Mouse (Mus musculus) urinary bladder, postnatal 36 days (tissue): ENCODE measurements at regions not wholly inside any gene's neighbourhood (a gene's known extent, or its start where the extent isn't known, plus 50 kb on each side); places are given as distances from the start of the nearest gene placed in this dataset.

Experiments used
- DNase-seq, 2 experiments: peaks; one replicate each; pipeline ENCODE4 v3.0.0; 2022; ENCODE audit warnings: low spot score in 2 of 2, mixed read lengths in 1 of 2

GRCm38 (mm10) chr6:51094304-51094703 is 338.2 kb upstream of the Nfe2l3 start:
- no peak for DNase-seq

GRCm38 (mm10) chr6:51097488-51097887 is 335.0 kb upstream of the Nfe2l3 start:
- DNase-seq = no peak

DNA sequence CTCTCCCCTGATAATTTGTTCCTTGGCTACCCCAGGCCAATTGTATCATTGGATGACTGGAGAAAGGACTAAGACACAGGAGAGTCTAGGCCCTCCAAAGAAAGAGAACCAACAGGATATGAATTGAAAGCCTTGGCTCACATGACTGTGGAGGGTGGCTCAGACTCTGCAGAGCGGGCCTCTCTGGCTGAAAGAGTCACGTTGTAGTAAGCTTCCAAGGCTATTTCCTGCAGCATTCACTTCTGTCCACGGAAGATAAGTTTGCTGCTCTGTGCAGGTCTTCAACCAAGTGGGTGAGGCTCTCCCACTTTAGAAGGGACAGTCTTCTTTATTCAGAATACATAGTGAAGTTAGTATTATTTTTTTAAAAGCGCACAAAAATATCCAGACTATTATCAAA is 332.1 kb upstream of the Nfe2l3 start:
- no peak for DNase-seq

- no peak for DNase-seq
Measured at GRCm38 (mm10) chr6:51103236-51103635, 329.2 kb upstream of the Nfe2l3 start.

DNA sequence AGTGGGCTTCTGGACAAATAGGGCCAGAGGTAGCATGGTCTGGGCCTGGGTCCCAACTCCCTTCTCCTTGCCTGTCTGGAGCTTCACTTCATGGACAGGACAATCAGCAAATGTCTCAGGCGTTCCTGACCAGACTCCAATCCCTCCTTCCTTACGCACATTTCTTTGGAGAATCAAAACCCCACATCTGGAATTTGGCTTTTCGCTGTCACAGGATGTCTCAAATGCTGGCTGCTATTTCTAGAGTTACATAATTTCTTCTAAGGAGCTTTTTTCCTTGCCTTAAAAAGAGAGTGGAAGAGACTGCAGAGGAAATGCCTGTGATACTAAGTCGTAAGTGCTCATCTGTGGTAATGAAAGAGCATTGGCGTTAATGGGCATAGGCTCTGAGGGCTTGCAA is 328.1 kb upstream of the Nfe2l3 start:
- DNase-seq = no peak

DNA sequence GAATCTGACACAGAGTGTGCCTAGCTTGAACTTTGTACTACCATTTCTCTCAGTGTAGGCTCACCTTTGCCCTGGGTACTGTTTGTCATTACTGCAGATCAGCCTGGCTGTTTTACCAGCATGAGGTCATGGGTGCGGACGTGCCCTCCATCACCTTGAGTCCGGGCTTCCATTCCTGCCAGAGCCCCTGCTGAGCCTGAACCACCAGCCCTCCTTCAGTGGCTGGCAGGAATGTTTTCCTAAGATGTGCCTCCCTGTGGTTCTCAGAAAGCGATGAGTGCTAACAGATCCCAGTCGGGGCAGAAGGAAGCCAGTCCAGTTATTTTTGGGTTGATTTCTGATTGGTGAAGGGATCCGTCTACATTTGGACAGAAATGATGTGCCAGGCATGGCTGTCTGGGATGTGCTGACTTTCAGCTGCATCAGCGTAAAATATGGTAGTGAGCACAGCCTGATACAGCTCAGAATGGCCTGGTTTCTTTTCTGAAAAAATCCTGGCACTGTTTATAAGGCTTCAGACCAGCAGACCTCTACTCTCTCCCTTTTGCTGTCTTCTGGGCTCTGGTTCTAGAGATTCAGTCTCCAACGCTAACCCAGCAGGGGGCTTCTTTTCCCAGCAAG is 324.0 kb upstream of the Nfe2l3 start:
- no peak for DNase-seq

DNA sequence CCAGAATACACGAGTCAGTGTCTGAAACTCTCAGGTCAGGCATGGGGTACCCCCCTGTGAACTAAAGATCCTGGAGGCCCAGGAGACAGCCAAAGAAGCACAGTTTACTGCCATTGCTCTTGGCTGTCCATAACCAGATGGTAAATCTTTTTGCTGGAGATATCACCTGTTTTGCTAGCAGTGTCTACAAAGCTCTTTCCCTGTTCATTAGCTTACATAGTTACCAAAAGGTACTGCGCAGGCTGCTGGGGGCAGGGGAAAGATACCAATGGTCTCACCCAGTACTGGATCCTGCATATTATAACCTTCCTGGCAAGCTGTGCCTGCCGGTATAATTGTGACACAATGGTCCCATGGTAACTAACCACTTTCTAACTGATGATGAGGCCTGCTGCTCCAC is 321.9 kb upstream of the Nfe2l3 start:
- no peak for DNase-seq

DNA sequence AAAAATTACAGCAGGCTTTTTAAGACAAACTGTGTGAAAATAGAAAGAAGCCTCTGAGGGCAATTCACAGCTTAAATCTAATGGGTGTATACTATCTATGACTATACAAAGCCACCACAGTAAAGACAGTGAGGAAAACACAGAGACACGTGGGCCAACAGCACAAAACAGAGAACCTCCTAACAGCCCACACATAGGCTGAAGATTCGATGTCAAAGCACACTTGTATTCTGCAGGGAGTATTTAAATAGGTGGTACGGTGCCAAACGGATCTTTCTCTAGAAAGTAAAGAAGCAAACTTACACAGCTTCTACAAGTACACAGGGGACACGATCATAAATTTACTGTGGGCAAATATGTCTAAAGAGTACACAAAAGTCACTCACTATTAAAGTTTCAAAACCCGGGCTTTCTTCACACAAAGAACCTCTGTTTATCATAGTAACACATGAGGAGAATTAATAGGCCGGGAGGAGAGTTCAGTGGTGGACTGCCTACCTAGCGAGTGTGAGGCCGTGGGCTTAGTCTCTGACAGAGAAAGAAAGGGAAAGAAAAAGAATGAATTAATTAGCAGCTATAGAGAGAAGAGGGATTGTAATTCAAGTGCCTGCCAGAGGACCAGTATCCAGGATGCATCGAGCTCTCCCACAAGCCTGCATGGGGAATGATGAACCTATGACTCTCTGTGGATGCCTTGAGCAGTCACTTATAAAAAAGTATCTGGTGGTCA is 317.7 kb upstream of the Nfe2l3 start:
- DNase-seq = no peak

DNA sequence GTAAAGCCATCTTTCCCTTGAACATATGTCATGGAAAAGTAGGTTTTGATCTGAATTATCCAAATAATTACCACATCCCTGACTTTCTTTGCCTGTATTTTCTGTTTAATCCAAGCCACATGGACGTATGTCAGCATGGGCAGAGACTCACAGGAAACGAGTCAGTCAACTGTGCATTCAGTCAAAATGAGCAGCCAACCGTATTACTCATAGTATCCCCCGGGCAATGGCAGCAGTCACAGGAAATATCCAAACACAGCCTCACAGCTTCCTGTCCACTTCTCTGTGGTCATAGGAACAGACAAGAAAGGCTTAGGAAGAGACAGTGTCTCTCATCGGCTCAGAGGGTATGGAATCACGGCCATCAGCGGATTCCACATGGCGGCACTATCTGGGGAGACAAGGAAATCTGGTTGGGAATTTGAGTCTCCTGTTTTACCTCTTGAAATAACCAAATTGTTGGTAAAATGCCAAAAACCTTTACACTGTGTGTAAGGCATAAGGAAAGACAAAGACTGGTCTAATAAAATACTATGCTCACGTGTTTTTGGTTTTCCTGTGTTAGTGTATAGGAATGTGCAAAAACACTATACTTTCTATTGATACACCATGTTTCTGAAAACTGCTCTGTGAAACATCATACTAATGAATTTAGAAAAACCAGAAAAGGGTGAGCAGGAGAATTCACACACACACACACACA is 313.5 kb upstream of the Nfe2l3 start:
- DNase-seq = no peak

GRCm38 (mm10) chr6:51119691-51120302 is 312.7 kb upstream of the Nfe2l3 start:
- DNase-seq = peak; percentile 42 to 55

- DNase-seq = no peak
Measured at GRCm38 (mm10) chr6:51122941-51123340, 309.5 kb upstream of the Nfe2l3 start.

- no peak for DNase-seq
Measured at GRCm38 (mm10) chr6:51127851-51128250, 304.6 kb upstream of the Nfe2l3 start.

- no peak for DNase-seq
Measured at GRCm38 (mm10) chr6:51129096-51129495, 303.4 kb upstream of the Nfe2l3 start.

DNA sequence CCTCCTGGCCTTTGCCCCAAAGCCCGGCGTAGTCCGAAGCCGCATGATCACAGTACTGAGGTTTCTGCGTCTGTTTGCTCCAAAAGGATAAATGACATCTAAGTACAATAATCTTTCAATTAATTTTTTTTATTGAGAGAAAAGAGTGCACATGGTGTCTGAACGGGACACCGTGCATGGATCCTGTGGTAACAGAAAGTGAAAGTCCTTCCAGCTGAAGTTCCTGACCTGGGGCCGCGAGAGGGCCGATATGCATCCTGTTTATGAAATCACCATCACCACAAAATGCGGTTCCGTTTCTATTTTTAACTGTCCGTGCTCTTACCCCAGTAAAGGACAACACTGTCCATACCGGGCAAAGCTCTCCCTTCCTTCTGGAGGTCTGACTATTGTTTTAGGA is 302.9 kb upstream of the Nfe2l3 start:
- DNase-seq = peak in 1 of 2 experiments; percentile 15

DNA sequence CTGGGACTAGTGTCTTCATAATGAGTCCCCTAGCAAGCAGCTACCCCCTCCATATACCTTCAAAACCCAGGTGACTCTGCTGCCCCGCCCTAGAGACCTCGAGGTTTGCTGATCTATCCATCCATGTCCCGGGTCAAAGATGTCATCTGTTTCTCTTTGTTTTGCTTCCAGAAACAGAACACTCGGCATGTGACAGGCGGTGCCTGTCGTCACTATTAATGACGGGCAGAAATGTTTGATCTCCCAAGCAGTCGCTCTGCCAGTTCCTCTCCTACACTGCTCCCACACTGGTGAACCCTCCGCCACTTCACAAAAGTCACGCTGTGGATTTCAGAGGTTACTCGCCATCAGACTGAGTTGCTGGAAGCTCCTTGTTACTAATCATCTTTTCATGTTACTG is 287.7 kb upstream of the Nfe2l3 start:
- no peak for DNase-seq

- no peak for DNase-seq
Measured at GRCm38 (mm10) chr6:51145863-51146262, 286.6 kb upstream of the Nfe2l3 start.

DNA sequence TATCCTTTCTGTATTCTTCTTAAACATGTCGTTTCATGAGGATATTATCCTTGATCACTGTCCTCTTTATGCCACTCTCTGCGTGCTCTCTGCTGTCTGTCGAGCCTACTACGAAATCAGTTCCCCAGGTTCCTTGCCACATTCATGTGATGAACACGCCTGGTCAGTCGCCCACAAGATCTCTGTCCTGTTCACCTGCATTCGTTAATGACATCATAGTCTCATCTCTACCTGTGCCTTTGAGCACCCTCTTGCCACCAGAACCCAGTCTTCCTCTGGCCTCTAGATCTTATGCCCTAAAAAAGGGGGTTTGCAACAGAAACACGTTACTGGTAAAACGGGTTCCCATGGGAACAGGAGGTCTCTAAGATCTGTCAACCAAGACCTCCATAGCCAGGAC is 283.6 kb upstream of the Nfe2l3 start:
- DNase-seq = no peak

- DNase-seq = no peak
Measured at GRCm38 (mm10) chr6:51150066-51150465, 282.4 kb upstream of the Nfe2l3 start.

DNA sequence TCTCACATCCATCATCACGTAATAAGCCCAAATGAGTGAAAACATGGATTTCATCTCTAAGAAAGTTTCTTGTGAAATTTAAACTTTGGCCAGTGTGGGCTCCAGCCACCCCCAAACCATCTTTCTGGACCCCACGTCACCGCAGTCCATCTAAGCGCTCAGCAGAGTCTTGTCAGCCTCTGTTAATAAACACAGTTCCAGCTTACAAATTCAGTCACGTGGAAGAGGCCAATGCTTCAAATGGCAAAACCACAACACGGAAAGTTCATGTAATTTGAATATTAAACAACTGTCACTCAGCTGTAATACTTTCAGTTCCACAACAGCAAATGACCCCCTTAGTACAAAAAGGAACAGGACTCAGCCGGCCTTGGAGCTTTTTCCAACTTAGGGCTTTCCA is 282.0 kb upstream of the Nfe2l3 start:
- DNase-seq = no peak

- DNase-seq = no peak
Measured at GRCm38 (mm10) chr6:51150916-51151315, 281.6 kb upstream of the Nfe2l3 start.

GRCm38 (mm10) chr6:51156836-51157370 is 275.6 kb upstream of the Nfe2l3 start:
- no peak for DNase-seq

GRCm38 (mm10) chr6:51161149-51161548 is 271.3 kb upstream of the Nfe2l3 start:
- no peak for DNase-seq
